Mouse (Mus musculus): Measurements from ENCODE around the gene Map2k3.

Map2k3 gene

DNA sequence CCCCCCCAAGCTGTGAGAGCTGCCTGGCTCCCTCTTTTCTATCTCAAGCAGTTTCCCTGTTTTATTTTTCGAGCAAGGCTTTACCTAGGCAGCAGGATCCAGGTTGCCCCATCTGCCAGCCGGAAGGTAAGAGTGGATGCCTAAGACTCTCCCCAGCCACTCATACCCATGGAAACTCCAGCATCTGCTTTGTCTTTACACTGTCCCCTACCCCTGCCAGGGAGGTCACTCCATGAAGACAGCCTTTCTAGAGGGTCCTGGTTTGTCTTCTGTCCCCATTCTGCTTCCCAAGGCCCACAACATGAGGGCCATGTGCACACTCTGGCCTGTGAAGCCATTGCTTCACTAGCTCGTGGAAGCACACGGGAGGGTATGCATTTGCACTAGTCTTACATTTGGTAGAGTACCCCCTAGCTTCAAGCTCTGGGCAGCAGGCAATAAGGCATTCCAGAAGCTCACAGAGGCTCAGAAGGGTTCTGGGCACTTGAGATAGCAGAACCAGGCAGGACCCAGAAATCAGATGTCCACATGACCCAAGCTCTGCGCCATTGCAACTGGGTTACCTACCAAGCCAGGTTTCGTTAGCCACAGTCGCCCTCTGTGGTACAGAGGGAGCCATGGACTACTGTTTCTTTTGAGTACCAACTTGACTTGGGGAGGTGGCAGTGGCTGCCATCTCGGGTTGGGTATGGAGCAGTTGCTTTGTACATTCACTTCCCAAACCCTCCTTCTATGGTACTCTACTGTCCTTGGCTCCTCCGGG lies 24.0 kb downstream of the Map2k3 start:
- DNase-seq (ENCODE audit: inconsistent age in 2 of 2, low spot score in 1 of 2): peak in 1 of 2 experiments; percentile 24

DNA sequence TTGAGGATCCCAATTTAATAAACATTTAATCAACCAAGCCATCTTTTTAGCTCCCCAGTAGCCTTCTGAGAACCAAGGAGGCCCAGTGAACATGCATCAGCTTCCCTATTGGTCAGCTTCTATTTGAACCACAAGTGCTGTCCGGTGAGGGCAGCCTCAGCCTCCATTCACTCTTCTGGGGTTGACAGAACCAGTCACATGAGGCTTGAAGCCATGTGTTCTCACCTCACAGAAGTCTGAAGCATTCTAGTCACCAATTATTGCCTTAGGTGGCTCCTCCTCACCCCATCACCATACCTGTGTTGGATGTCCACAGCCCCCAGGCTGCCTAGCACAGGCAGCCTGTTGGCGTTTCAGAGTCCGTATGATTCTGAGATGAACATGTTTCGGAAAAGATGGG lies 27.1 kb downstream of the Map2k3 start:
- no peak for DNase-seq (ENCODE audit: inconsistent age in 2 of 2, low spot score in 1 of 2)

DNA sequence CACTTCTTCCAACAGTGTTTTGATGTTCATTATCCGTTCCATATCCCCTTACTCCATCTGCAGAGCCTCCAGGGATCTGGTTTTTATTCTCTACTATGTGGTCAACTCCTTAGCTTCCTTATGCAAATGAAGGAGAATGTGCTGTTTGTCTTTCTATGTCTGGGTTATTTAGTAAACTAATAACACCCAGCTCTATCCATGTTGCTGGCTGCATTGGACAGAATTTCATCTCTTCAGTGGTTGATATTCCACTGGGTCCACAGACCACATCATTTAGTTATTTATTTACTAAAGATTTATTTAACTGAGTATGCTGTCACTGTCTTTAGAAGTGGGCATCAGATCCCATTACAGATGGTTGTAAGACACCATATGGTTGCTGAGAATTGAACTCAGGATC lies 29.3 kb downstream of the Map2k3 start:
- no peak for DNase-seq (ENCODE audit: inconsistent age in 2 of 2, low spot score in 1 of 2)

DNA sequence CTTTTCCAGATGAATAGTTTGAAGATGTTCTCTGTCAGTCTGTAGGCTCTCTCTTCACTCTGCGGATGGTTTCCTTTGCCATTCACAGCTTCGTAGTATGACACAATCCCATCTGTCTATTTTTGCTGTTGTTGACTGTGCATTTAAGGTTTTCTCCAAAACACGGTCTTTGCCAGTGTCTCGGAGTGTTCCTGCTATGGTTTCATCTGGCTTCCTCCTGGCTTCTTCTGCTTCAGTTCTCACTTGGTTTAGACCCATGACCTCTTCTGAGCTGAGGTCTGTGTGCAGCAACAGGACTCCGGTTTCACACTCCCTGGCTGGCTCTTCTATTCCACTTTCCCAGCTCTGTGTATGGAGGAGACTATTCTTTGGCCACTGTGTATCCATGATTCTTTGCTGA lies 30.9 kb downstream of the Map2k3 start:
- DNase-seq (ENCODE audit: inconsistent age in 2 of 2, low spot score in 1 of 2): no peak

DNA sequence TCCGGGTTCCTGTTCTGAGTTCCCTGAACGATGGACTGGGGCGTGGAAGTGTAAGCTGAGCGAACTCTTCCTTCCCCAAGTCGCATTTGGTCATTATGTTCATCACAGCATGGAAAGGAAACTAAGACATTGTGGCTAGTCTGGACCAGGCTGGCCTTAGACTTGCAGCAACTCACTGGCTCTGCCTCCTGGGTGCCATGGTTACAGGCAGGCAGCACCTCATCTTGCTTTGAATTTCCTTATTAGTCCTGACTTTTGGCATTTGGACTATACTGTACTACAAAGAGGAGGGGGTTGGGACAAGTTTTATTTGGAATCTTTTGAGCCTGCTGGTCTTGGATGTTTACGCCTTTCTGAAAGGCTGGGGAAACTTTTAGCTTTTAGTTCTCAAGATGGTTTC lies 35.1 kb downstream of the Map2k3 start:
- no peak for DNase-seq (ENCODE audit: inconsistent age in 2 of 2, low spot score in 1 of 2)

DNA sequence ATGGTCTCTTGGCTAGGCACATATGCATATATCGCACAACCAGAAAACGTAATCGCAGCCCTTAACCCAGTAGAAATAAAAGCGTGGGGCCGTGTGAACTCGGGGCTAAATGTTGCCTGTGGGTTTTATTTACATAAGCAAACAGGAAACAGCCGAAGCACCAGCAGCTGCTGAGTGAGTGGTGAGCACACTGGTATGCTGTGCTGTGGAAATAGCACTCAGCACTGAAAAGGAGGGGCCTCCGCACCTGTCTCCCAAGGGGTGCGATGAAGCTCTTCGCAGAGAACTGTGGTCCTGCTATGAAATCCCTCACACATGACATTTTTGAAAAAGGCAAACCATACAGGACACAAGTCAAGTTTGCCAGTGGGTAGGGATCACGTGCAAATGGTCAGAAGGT lies 43.3 kb downstream of the Map2k3 start:
- no peak for DNase-seq (ENCODE audit: inconsistent age in 2 of 2, low spot score in 1 of 2)

DNA sequence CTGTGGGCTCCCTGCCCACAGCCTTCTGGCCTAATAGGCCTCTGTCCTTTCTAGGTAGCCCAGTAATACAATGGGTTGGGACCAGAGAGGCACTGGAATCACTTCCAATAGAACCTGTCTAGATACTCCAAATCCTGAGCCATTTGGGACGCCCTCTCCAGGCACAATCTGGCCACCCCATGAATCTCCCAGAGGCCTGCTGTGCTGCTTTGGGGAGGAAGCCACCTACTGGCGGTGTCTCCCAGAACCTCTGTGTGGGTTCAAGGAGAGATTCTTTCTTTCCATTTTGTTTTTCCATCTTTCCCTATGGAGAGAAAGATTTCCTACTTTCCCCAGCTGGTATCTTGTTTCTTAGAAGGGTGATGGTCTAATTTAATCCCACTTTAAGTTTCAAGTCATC lies 44.4 kb downstream of the Map2k3 start:
- peak in 1 of 2 experiments; percentile 18 for DNase-seq (ENCODE audit: inconsistent age in 2 of 2, low spot score in 1 of 2)

DNA sequence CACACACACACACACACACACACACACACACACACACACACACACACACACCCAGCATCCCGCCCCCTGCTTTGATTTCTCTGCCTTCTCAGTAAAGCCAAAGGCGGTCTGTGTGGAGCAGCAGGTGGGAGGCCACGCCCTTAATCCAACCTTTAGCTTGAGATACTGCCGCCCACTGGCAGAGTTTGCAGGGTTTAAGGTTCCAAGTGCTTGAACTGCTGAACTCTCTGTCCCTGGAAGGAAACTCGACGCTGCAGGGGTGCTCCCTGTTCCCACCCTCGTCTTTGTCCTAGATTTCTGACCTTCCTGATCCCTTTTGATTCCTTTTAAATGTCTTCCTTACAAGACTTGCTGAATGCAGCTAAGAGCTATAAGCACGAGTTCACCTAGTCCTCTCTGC lies 44.9 kb downstream of the Map2k3 start:
- DNase-seq (ENCODE audit: inconsistent age in 2 of 2, low spot score in 1 of 2): peak in 1 of 2 experiments; percentile 20

DNA sequence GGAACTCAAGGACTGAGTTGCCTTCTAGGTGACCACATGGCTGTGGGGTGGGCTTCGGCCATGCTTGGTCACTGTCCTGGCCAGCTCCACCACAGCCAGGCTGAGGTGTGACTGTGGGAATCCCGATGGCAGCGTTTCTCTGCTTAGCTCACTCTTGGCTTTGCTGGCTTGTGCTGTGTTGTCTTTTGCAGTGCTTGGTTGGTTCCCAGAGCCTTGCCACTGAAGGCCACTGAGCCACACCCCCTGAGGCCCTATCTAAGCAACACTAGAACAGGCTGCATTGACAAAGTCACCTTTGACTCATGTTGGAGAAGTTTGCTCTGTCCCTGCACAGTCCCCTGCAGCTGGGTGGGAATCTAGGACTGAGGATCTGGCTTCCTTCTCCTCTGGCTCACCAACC lies 45.3 kb downstream of the Map2k3 start:
- DNase-seq (ENCODE audit: inconsistent age in 2 of 2, low spot score in 1 of 2): peak; percentile 80 to 88

DNA sequence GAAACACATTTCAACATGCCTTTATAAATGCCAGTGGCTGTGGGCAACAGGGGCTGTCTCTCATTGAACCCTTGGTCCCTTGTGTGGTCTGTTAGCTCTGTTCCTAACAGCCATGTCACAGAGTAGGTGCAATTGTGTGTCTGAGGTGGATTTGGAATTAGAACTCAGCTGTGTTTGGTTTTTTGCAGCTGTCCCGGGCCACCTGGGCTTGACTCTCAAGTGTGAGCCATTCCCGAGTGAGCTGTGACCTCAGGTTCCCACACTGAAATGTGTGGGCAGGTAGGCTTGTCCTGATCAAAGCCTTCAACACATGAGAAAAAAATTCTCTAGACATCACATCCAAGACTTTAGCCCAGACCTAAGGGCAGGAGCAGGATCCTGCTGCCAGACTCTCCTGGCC lies 46.8 kb downstream of the Map2k3 start:
- DNase-seq (ENCODE audit: inconsistent age in 2 of 2, low spot score in 1 of 2): no peak

DNA sequence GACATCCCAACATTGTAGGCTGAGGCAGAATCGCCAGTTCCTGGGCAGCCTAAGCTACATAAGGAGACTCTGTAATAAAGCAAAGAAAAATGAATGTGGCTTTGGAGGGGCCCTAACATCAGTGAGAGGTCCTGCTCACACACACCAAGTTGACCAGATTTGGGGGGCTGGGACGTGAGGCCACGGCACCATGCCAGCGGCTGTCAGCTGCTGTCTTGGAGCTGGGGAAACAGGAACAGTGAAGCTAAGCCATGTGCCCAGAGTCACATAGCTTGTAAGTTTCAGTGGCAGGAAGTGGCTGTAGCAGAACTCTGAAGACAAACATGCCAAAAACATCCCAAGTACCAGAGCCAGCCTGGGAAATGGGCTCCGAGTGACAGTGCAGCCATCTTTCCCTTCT lies 48.0 kb downstream of the Map2k3 start:
- DNase-seq (ENCODE audit: inconsistent age in 2 of 2, low spot score in 1 of 2): peak in 1 of 2 experiments; percentile 15

DNA sequence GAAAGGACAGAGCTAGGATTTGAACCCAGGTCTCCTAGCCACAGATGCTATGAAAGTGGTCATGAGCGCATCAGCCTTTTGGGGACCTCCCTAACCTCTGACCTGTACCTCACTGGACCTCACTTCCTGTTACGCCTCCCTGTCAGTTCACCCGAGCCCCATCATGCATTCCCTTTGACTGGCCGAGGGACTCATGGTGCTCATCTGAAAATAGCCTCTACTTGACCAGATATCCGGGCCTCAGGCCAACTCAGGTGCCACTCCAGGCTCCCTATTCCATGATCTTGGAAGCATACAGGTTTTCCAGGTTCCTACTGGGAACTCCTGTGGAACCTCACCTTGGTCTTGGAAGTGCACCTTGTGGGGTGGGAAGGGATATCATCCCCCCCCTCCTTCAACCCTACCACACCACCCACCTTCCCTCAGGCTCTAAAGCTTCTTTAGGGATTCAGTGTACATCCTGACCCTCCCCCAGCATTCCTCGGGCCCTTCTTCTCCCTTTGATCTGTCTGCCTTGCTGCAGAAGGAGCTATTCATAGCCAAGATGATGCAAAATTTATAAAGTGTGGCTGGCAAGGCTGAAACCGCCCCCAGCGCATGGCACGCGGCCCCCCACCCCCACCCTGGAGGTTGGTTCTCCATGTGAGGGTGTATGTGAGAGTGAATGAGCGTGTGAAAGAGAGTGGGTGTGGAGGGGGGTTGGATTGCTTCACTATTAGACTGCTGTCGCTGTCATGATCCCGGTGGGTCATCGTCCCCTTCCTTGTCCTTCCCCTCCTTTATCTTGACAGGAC lies 50.1 kb downstream of the Map2k3 start:
- peak in 1 of 2 experiments; percentile 47 for DNase-seq (ENCODE audit: inconsistent age in 2 of 2, low spot score in 1 of 2)

DNA sequence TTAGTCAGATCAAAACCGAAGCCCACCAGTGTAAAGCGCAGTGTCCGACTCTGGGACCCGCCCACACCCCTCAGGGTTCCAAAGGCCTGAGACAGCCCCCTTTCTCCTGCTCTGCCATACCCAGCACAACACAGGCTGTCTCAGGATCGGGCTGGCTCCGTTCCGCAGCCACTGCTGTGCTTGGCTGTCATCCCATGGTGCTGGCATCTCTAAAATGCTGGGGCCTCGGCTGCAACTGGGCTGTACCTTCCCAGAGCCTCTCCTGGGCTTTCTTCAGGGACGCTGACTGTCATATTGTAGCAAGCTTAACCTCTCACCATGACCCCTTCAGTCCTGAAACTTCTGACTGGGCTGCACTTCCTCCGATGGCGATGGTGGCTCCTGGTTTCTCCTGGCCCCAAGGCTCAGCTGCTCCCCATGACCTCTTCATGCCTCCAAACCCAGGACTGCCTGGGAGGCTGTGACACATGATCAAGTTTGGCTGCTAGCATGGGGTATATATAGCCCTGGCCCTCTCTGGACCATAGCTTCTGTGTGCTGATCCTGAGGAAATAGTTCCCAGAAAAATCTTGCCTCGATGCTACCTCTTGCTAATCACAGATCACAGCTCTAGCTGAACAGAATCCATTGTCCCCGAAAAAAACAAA lies 53.2 kb downstream of the Map2k3 start:
- DNase-seq (ENCODE audit: inconsistent age in 2 of 2, low spot score in 1 of 2): peak in 1 of 2 experiments; percentile 41

DNA sequence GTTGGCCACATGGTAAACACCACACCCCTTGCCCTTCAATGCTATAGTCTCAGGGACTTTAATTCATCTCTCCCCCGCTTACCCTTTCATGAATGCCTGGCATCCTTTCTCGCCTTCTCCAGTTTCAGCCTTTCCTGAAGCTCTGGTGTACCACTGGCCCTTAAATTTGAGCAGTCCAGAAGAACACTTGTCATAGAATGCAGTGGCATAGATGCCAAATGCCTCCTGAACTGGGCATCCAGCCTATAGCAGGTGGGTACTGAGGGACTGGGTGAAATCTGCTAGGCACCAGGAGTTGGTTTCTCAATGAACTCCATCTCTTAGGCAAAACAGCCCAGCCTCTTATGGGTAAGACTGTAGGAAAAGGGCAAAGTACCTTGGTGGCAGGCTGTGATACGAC lies 58.6 kb downstream of the Map2k3 start:
- no peak for DNase-seq (ENCODE audit: inconsistent age in 2 of 2, low spot score in 1 of 2)
